Mouse (Mus musculus): ENCODE results near the gene Pibf1.

The Pibf1 gene

GRCm38 (mm10) chr14:99140036-99140435 lies 40.8 kb downstream of the Pibf1 start:
- no peak for ATAC-seq (ENCODE audit: low TSS enrichment)

GRCm38 (mm10) chr14:99141786-99142633 lies 42.8 kb downstream of the Pibf1 start:
- ATAC-seq (ENCODE audit: low TSS enrichment), result peak; percentile 96

- ATAC-seq (ENCODE audit: low TSS enrichment), result no peak
Observed at GRCm38 (mm10) chr14:99146841-99147240, 47.6 kb downstream of the Pibf1 start.

- ATAC-seq (ENCODE audit: low TSS enrichment), result no peak
Observed at GRCm38 (mm10) chr14:99152683-99153082, 53.5 kb downstream of the Pibf1 start.

- ATAC-seq (ENCODE audit: low TSS enrichment), result no peak
Observed at GRCm38 (mm10) chr14:99159940-99160339, 60.7 kb downstream of the Pibf1 start.

GRCm38 (mm10) chr14:99163051-99163450 lies 63.8 kb downstream of the Pibf1 start:
- peak; percentile 93 for ATAC-seq (ENCODE audit: low TSS enrichment)

GRCm38 (mm10) chr14:99174138-99174745 lies 75.0 kb downstream of the Pibf1 start:
- ATAC-seq (ENCODE audit: low TSS enrichment), result no peak

GRCm38 (mm10) chr14:99176559-99176958 lies 77.3 kb downstream of the Pibf1 start:
- ATAC-seq (ENCODE audit: low TSS enrichment), result no peak

- no peak for ATAC-seq (ENCODE audit: low TSS enrichment)
Observed at GRCm38 (mm10) chr14:99190153-99190790, 91.0 kb downstream of the Pibf1 start.

GRCm38 (mm10) chr14:99205865-99206264 lies 106.6 kb downstream of the Pibf1 start:
- ATAC-seq (ENCODE audit: low TSS enrichment), result no peak

- no peak for ATAC-seq (ENCODE audit: low TSS enrichment)
Observed at GRCm38 (mm10) chr14:99206591-99206990, 107.4 kb downstream of the Pibf1 start.

GRCm38 (mm10) chr14:99210431-99210830 lies 111.2 kb downstream of the Pibf1 start:
- ATAC-seq (ENCODE audit: low TSS enrichment), result peak; percentile 79

GRCm38 (mm10) chr14:99218396-99219012 lies 119.3 kb downstream of the Pibf1 start:
- no peak for ATAC-seq (ENCODE audit: low TSS enrichment)

- peak; percentile 94 for ATAC-seq (ENCODE audit: low TSS enrichment)
Observed at GRCm38 (mm10) chr14:99219757-99220171, 120.5 kb downstream of the Pibf1 start.

GRCm38 (mm10) chr14:99225929-99226328 lies 126.7 kb downstream of the Pibf1 start:
- no peak for ATAC-seq (ENCODE audit: low TSS enrichment)

GRCm38 (mm10) chr14:99229071-99229780 lies 130.0 kb downstream of the Pibf1 start:
- ATAC-seq (ENCODE audit: low TSS enrichment), result no peak

GRCm38 (mm10) chr14:99233056-99233455 lies 133.8 kb downstream of the Pibf1 start:
- ATAC-seq (ENCODE audit: low TSS enrichment), result no peak

- no peak for ATAC-seq (ENCODE audit: low TSS enrichment)
Observed at GRCm38 (mm10) chr14:99237115-99237514, 137.9 kb downstream of the Pibf1 start.

- ATAC-seq (ENCODE audit: low TSS enrichment), result no peak
Observed at GRCm38 (mm10) chr14:99240563-99240962, 141.3 kb downstream of the Pibf1 start.

GRCm38 (mm10) chr14:99244508-99244907 lies 145.3 kb downstream of the Pibf1 start:
- no peak for ATAC-seq (ENCODE audit: low TSS enrichment)

GRCm38 (mm10) chr14:99262026-99262425 lies 162.8 kb downstream of the Pibf1 start:
- ATAC-seq (ENCODE audit: low TSS enrichment), result no peak

GRCm38 (mm10) chr14:99263816-99264215 lies 164.6 kb downstream of the Pibf1 start:
- ATAC-seq (ENCODE audit: low TSS enrichment), result no peak
